Mouse (Mus musculus) megakaryocyte, embryonic 14.5 days (primary cell): ENCODE results near the gene Lrch1. TPM values are rescaled to one million over a fixed set of nuclear protein-coding genes. Genes with fewer than 3 reads are reported as not detected.

ENCODE experiments used
- H3K27me3 ChIP-seq: replicated peaks from 2 replicates; pipeline ENCODE3; 2012; ENCODE audit warnings: inconsistent platforms
- H3K36me3 ChIP-seq: replicated peaks from 2 replicates; pipeline ENCODE3; 2012; ENCODE audit warnings: low read length, inconsistent platforms, mixed read lengths
- H3K4me1 ChIP-seq: 2 replicates; pipeline ENCODE4 v1.6.1; 2012; ENCODE audit warnings: inconsistent platforms
- H3K4me3 ChIP-seq: replicated peaks from 2 replicates; pipeline ENCODE3; 2012; ENCODE audit warnings: moderate library complexity, mild to moderate bottlenecking, inconsistent platforms
- H3K9me3 ChIP-seq: 2 replicates; pipeline ENCODE4 v1.6.1; 2012; ENCODE audit warnings: inconsistent platforms
- FLI1 ChIP-seq: IDR thresholded peaks from 2 replicates; pipeline ENCODE4 v1.6.1; 2012; ENCODE audit warnings: low read length, inconsistent platforms, mixed read lengths
- GATA1 ChIP-seq: IDR thresholded peaks from 3 replicates; pipeline ENCODE4 v1.6.1; 2012; ENCODE audit warnings: mixed read lengths, low read length, inconsistent platforms, borderline replicate concordance
- polyA plus RNA-seq: library from polyadenylated mRNA; stranded (reverse); fragments of >175 nt; gene quantifications from 2 replicates; pipeline ENCODE4 v1.2.3, GENCODE M21; 2012; ENCODE audit warnings: low replicate concordance; ENCODE audit not compliant: insufficient read depth

Lrch1 gene
- polyA plus RNA-seq: 1.9 and 2.8 TPM in 2 replicates

- peaks cover 2% of the 10 kb centered on the region for H3K27me3 ChIP-seq
- no peaks in the 10 kb centered on the region for H3K9me3 ChIP-seq
- TF ChIP-seq FLI1 (no peak), GATA1 (no peak)
- H3K4me1 ChIP-seq: peaks cover 42% of the 10 kb centered on the region
- H3K36me3 ChIP-seq: no peaks in the 10 kb centered on the region
- H3K4me3 ChIP-seq: peak within 1 kb of the TSS; percentile 100
Measured at GRCm38 (mm10) chr14:74947376-74948013, at the start of gene Lrch1. Gene Lrch1, minus strand, starts transcription at chr14:74947876.

- Histone ChIP-seq H3K4me3 (no peak overlapping the region), H3K4me1 (peaks cover 10% of the 10 kb centered on the region), H3K27me3 (peaks cover 12% of the 10 kb centered on the region), H3K9me3 (no peaks in the 10 kb centered on the region), H3K36me3 (no peaks in the 10 kb centered on the region)
- no peak for TF ChIP-seq FLI1
- TF ChIP-seq GATA1: no peak
Measured at GRCm38 (mm10) chr14:74997041-74997440, 49.4 kb upstream of the Lrch1 start.

- no peaks in the 10 kb centered on the region for H3K9me3 ChIP-seq
- H3K36me3 ChIP-seq: no peaks in the 10 kb centered on the region
- TF ChIP-seq FLI1: no peak
- TF ChIP-seq GATA1: no peak
- no peak overlapping the region for H3K4me3 ChIP-seq
- H3K27me3 ChIP-seq: peaks cover 13% of the 10 kb centered on the region
- H3K4me1 ChIP-seq: peaks cover 10% of the 10 kb centered on the region
Measured at GRCm38 (mm10) chr14:74996556-74996955, 48.9 kb upstream of the Lrch1 start.

GRCm38 (mm10) chr14:74990504-74990903 lies 42.8 kb upstream of the Lrch1 start:
- TF ChIP-seq FLI1 (no peak), GATA1 (no peak)
- H3K27me3 ChIP-seq: peaks cover 9% of the 10 kb centered on the region

GRCm38 (mm10) chr14:74989909-74990308 lies 42.2 kb upstream of the Lrch1 start:
- TF ChIP-seq GATA1 (no peak), FLI1 (no peak)
- Histone ChIP-seq H3K27me3 (peaks cover 10% of the 10 kb centered on the region), H3K36me3 (no peaks in the 10 kb centered on the region), H3K9me3 (no peaks in the 10 kb centered on the region), H3K4me1 (peaks cover 9% of the 10 kb centered on the region), H3K4me3 (no peak overlapping the region)

More at GRCm38 (mm10) chr14:74990504-74990903, 42.8 kb upstream of the Lrch1 start:
- no peaks in the 10 kb centered on the region for H3K36me3 ChIP-seq
- no peak overlapping the region for H3K4me3 ChIP-seq
- H3K9me3 ChIP-seq: no peaks in the 10 kb centered on the region
- peaks cover 9% of the 10 kb centered on the region for H3K4me1 ChIP-seq

- TF ChIP-seq GATA1 (no peak), FLI1 (no peak)
- Histone ChIP-seq H3K4me3 (peak overlapping the region; percentile 38), H3K4me1 (peaks cover 9% of the 10 kb centered on the region), H3K9me3 (no peaks in the 10 kb centered on the region), H3K27me3 (peaks cover 12% of the 10 kb centered on the region), H3K36me3 (no peaks in the 10 kb centered on the region)
Measured at GRCm38 (mm10) chr14:74989322-74989721, 41.6 kb upstream of the Lrch1 start.

- H3K27me3 ChIP-seq: peaks cover 14% of the 10 kb centered on the region
- H3K36me3 ChIP-seq: no peaks in the 10 kb centered on the region
- H3K4me3 ChIP-seq: no peak overlapping the region
- H3K4me1 ChIP-seq: peaks cover 9% of the 10 kb centered on the region
- H3K9me3 ChIP-seq: no peaks in the 10 kb centered on the region
- TF ChIP-seq FLI1: no peak
Measured at GRCm38 (mm10) chr14:74986527-74986926, 38.9 kb upstream of the Lrch1 start.

- TF ChIP-seq FLI1 (no peak), GATA1 (no peak)
Measured at GRCm38 (mm10) chr14:74985658-74986057, 38.0 kb upstream of the Lrch1 start.

GRCm38 (mm10) chr14:74984817-74985391 lies 37.2 kb upstream of the Lrch1 start:
- TF ChIP-seq GATA1: no peak
- no peak for TF ChIP-seq FLI1
- no peaks in the 10 kb centered on the region for H3K36me3 ChIP-seq
- H3K9me3 ChIP-seq: no peaks in the 10 kb centered on the region
- H3K27me3 ChIP-seq: peaks cover 22% of the 10 kb centered on the region
- H3K4me3 ChIP-seq: no peak overlapping the region
- peaks cover 9% of the 10 kb centered on the region for H3K4me1 ChIP-seq

More at GRCm38 (mm10) chr14:74985658-74986057, 38.0 kb upstream of the Lrch1 start:
- Histone ChIP-seq H3K4me1 (peaks cover 9% of the 10 kb centered on the region), H3K9me3 (no peaks in the 10 kb centered on the region), H3K27me3 (peaks cover 19% of the 10 kb centered on the region), H3K36me3 (no peaks in the 10 kb centered on the region), H3K4me3 (no peak overlapping the region)

GRCm38 (mm10) chr14:74983079-74983478 lies 35.4 kb upstream of the Lrch1 start:
- Histone ChIP-seq H3K27me3 (peaks cover 38% of the 10 kb centered on the region), H3K9me3 (no peaks in the 10 kb centered on the region), H3K36me3 (no peaks in the 10 kb centered on the region), H3K4me3 (no peak overlapping the region), H3K4me1 (no peaks in the 10 kb centered on the region)
- TF ChIP-seq GATA1: no peak
- TF ChIP-seq FLI1: no peak

GRCm38 (mm10) chr14:74981016-74981415 lies 33.3 kb upstream of the Lrch1 start:
- no peak for TF ChIP-seq FLI1
- peaks cover 6% of the 10 kb centered on the region for H3K4me1 ChIP-seq

More at GRCm38 (mm10) chr14:74981016-74981415, 33.3 kb upstream of the Lrch1 start:
- Histone ChIP-seq H3K4me3 (no peak overlapping the region), H3K36me3 (no peaks in the 10 kb centered on the region), H3K27me3 (peaks cover 48% of the 10 kb centered on the region), H3K9me3 (no peaks in the 10 kb centered on the region)
